Mouse (Mus musculus) sigmoid colon, adult 10 weeks (tissue): ENCODE results near the gene Nsrp1. TPM values are rescaled to one million over a fixed set of nuclear protein-coding genes. Genes with fewer than 3 reads are reported as not detected.

Source experiments
- polyA plus RNA-seq: library from polyadenylated mRNA; stranded (reverse); fragments of 350-450 nt; fragmentation: Illumina TruSeq; extraction: RNeasy Lipid Tissue Mini Kit (QIAGEN cat#74804); gene quantifications from one replicate; pipeline ENCODE4 v1.2.3, GENCODE M21; 2014; ENCODE audit warnings: low read depth, low replicate concordance

The Nsrp1 gene
- polyA plus RNA-seq: 39.1 TPM

DNA sequence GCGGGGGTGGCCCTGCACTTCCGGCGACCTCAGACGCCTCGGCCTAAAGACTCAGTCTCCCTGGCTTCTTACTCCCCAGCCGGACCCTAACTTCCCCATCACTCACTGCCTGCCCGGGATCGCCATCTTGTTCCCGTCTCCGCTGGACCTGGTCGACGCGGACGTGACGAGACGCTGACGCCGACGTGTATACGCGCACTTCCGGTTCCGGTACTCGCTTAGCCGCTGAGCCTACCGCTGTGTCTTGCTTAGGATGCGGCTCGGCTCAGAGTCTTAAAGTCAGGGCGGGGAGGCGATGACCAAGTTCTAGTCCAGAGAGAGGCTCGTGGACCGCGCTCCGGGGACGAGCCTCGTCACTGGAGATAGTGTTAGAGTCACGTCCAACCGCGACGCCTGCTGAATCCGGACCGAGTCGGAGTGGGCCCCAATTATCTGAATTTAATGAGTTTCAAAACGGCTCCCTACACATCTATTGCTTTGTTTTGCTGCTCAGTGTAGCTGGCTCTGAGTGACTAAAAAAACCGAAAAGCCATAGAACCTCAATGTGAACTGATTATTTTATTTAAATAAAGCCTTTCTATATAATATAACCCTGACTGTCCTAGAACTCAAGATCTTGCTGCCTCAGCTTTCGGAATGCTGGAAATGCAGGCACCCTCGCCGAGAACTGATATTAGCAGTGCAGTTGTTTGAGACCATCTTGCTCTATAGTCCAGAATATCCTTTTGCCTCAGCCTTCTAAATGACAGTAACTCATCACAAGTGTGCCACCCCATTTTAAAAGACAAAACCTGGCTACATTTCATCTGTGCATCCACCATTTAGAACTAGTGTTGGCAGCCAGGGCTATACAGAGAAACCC, at the start of gene Nsrp1:
TSS of gene Nsrp1 (minus strand) at position 163 of the 862 bp plus-strand sequence.

DNA sequence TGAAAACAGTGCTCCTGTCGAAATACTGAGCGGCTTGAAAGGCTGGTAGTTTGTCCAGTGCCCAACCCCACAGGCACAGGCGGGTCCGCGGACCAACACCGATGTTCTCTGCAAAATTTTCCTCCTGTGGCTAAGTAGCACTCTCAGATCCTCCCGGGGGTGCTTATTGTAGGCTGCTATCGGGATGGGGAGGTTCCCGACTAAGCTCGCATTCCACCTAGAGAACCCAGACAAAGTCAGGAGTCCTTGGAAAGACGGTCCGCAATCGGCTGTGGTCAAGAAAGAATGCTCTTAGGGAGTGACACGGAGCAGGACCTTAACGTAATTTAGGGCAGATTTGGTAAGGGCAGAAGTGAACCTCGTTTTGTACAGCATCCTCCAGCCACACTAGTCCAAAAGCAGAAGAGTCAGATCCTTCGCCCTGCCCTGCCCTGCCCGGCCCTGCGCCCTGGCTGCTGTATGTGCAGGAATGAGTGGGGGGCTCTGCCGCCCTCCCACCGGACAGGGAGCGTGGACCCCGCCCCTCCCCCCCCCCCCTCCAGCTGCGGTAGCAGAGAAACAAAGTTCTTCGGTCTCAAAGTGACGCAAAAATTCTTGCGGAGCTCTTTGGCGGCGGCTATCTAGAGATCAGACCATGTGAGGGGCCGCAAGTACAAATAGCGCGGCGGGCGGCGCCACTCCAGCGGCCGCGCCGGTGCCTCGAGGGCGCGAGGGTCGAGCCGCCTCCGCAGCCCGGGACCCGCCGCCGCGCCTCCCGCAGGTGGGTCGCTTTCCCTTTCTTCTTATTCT, 80.1 kb downstream of the Nsrp1 start, which contains the start of gene Slc6a4:
TSS of gene Slc6a4 (plus strand) at position 688 of the 789 bp plus-strand sequence.

Other genes starting within 250 kb of the Nsrp1 start
- 331 TPM for gene Cpd, start 231.4 kb downstream of the Nsrp1 start, polyA plus RNA-seq
- gene Tmigd1, start 176.3 kb downstream of the Nsrp1 start, polyA plus RNA-seq: 113 TPM
- gene Blmh, start 153.6 kb downstream of the Nsrp1 start, polyA plus RNA-seq: 127 TPM
- gene Slc6a4, start 79.8 kb downstream of the Nsrp1 start, polyA plus RNA-seq: 13.2 TPM
- 2.8 TPM for gene Efcab5, start 110.5 kb upstream of the Nsrp1 start, polyA plus RNA-seq
- gene Ssh2, start 137.9 kb upstream of the Nsrp1 start, polyA plus RNA-seq: 23.0 TPM